ENCODE assay signal across 24 mouse cellular contexts in genomic region chr9:70216517-70216916, GRCm38 (mm10).
"Had no signal": no experiment of that assay in that cellular context is flagged by ENCODE, and none has a peak within 500 bp of the region (broad histone marks: within the 10 kb centered on the region; RNA-seq: fewer than 3 reads in every experiment).

No protein-coding gene starts in this region.

- H3K27ac ChIP-seq: heart, embryonic 10.5 days; hindbrain, embryonic 10.5 days; hindbrain, embryonic 12.5 days; hindbrain, embryonic 14.5 days; intestine, embryonic 15.5 days; limb, embryonic 13.5 days; limb, embryonic 15.5 days had no signal

- H3K27me3 ChIP-seq: heart, embryonic 12.5 days; hindbrain, embryonic 12.5 days; intestine, embryonic 15.5 days; limb, embryonic 13.5 days; limb, embryonic 15.5 days had no signal

- H3K9me3 ChIP-seq: heart, embryonic 10.5 days; heart, embryonic 12.5 days; hindbrain, embryonic 10.5 days; hindbrain, embryonic 12.5 days; intestine, embryonic 15.5 days; limb, embryonic 13.5 days; limb, embryonic 15.5 days had no signal

- H3K36me3 ChIP-seq: heart, embryonic 10.5 days; heart, embryonic 12.5 days; hindbrain, embryonic 10.5 days; hindbrain, embryonic 12.5 days; intestine, embryonic 15.5 days; limb, embryonic 13.5 days; limb, embryonic 15.5 days had no signal

- H3K4me1 ChIP-seq: hindbrain, embryonic 12.5 days had no signal

- H3K4me3 ChIP-seq: gastrocnemius, adult 2 months; heart, embryonic 10.5 days; heart, embryonic 12.5 days; hindbrain, embryonic 10.5 days; hindbrain, embryonic 12.5 days; intestine, embryonic 15.5 days; limb, embryonic 13.5 days; limb, embryonic 15.5 days had no signal

- DNase-seq: gastrocnemius, adult 2 months; gastrocnemius, postnatal 10 days; gastrocnemius, postnatal 25 days; heart, adult 18-20 months; heart, postnatal 10 days; heart, postnatal 4 days; kidney, adult 18-20 months; kidney, adult 8-10 months; kidney, postnatal 10 days; kidney, postnatal 36 days; layer of hippocampus, adult 9-11 months; layer of hippocampus, postnatal 36 days; left cerebral cortex, postnatal 4 days had no signal

- ATAC-seq: hindbrain, embryonic 16.5 days; inflammation-experienced regulatory T-cells, adult 6 months; intestine, embryonic 15.5 days; intestine, postnatal 0 days had no signal

- H3K4me2 ChIP-seq: heart, embryonic 12.5 days; hindbrain, embryonic 12.5 days; hindbrain, embryonic 14.5 days; intestine, embryonic 15.5 days; limb, embryonic 13.5 days; limb, embryonic 15.5 days had no signal

- H3K9ac ChIP-seq: heart, embryonic 12.5 days; hindbrain, embryonic 12.5 days; hindbrain, embryonic 14.5 days; intestine, embryonic 15.5 days; limb, embryonic 13.5 days; limb, embryonic 15.5 days had no signal
